Mouse (Mus musculus) hindbrain, embryonic 16.5 days (tissue): ENCODE results near the gene Elmod1. TPM values are rescaled to one million over a fixed set of nuclear protein-coding genes. Genes with fewer than 3 reads are reported as not detected.
A peak's percentile ranks its signal among the peaks of the same experiment; 100 is the strongest.

Experiments used
- ATAC-seq: fragments of 200-750 bp; cut with Nextera tagmentation; 2 replicates; pipeline ENCODE4 v1.8.0; 2017; ENCODE audit warnings: moderate TSS enrichment, moderate library complexity
- H3K27ac ChIP-seq: fragments of 300-500 bp; sonication (generic); 2 replicates; pipeline ENCODE4 v1.5.1; 2014; ENCODE audit warnings: low read depth, mild to moderate bottlenecking, control low read depth, low read length, moderate library complexity
- H3K27me3 ChIP-seq: fragments of 300-500 bp; sonication (generic); replicated peaks from 2 replicates; pipeline ENCODE4 v1.6.1; 2014; ENCODE audit warnings: low read length; ENCODE audit not compliant: control insufficient read depth, insufficient read depth
- H3K36me3 ChIP-seq: fragments of 300-500 bp; sonication (generic); 2 replicates; pipeline ENCODE4 v1.6.1; 2014; ENCODE audit warnings: mild to moderate bottlenecking, low read length, moderate library complexity, mixed read lengths; ENCODE audit not compliant: control insufficient read depth, insufficient read depth
- H3K4me1 ChIP-seq: fragments of 300-500 bp; sonication (generic); 2 replicates; pipeline ENCODE4 v1.6.1; 2014; ENCODE audit warnings: low read depth, low read length; ENCODE audit not compliant: control insufficient read depth, insufficient read depth
- H3K4me2 ChIP-seq: fragments of 300-500 bp; sonication (generic); 2 replicates; pipeline ENCODE4 v1.6.1; 2014; ENCODE audit warnings: mild to moderate bottlenecking, low read length, control low read depth, moderate library complexity
- H3K4me3 ChIP-seq: fragments of 300-500 bp; sonication (generic); 2 replicates; pipeline ENCODE4 v1.5.1; 2014; ENCODE audit warnings: mild to moderate bottlenecking, low read length, control low read depth, moderate library complexity
- H3K9ac ChIP-seq: fragments of 300-500 bp; sonication (generic); 2 replicates; pipeline ENCODE4 v1.6.1; 2014; ENCODE audit warnings: low read depth, mild to moderate bottlenecking, control low read depth, low read length, moderate library complexity
- H3K9me3 ChIP-seq: fragments of 300-500 bp; sonication (generic); 2 replicates; pipeline ENCODE4 v1.6.1; 2014; ENCODE audit warnings: mild to moderate bottlenecking, low read length, moderate library complexity; ENCODE audit not compliant: control insufficient read depth
- WGBS: fragments of 180-500 bp; shearing (Covaris S2); extraction: QIAGEN DNeasy Blood & Tissue Kit; methylation state at CpG from one replicate; pipeline ENCODE4 v1.1.7; 2014; 5-methylcytosine and 5-hydroxymethylcytosine counted together
- polyA plus RNA-seq: library from polyadenylated mRNA; unstranded; fragments of >200 nt; fragmentation: Nextera tagmentation; extraction: Ambion mirVana; gene quantifications from 2 replicates; pipeline ENCODE4 v1.2.1, GENCODE M21; 2015

Gene Elmod1
- polyA plus RNA-seq, 1 experiment from 2014 or later = 19.9 TPM

DNA sequence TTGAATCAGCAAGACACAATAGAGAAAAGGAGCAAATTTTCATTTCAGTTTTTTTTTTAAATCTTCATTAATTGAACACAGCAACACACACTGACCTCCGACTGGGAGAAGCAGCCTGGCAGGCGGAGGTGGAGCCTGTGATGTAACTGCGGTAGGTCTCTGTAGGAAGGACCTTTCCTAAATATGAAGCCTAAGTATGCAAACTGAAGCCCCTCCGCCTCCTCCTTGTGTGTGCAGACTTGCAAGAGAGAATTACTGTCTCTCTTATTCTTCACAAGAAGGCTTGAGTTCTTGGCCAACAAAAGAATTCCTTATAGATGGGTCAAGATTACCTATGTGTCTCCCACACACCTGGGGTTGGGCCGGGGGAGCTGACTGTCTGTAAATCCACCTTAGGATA, 1.9 kb downstream of the Elmod1 start:
- ATAC-seq = no peak
- H3K36me3 ChIP-seq = no peaks in the 10 kb centered on the region
- 49% methylated on average over 5 of the region's 5 CpGs for WGBS
- peak overlapping the region; percentile 58 for H3K4me2 ChIP-seq
- H3K9ac ChIP-seq = peak overlapping the region; percentile 43; the same call in 1 of the 2 replicates
- no peaks in the 10 kb centered on the region for H3K9me3 ChIP-seq
- no peaks in the 10 kb centered on the region for H3K27me3 ChIP-seq
- peak overlapping the region; percentile 70 for H3K4me3 ChIP-seq
- 0 out of 2 replicates have a peak overlapping the region, but pooled peaks have one; percentile 3 for H3K27ac ChIP-seq
- no peaks in the 10 kb centered on the region; the same call in 1 of the 2 replicates for H3K4me1 ChIP-seq

GRCm38 (mm10) chr9:53972358-53972757, 2.7 kb downstream of the Elmod1 start:
- no peak overlapping the region for H3K9ac ChIP-seq
- H3K4me2 ChIP-seq = no peak overlapping the region

DNA sequence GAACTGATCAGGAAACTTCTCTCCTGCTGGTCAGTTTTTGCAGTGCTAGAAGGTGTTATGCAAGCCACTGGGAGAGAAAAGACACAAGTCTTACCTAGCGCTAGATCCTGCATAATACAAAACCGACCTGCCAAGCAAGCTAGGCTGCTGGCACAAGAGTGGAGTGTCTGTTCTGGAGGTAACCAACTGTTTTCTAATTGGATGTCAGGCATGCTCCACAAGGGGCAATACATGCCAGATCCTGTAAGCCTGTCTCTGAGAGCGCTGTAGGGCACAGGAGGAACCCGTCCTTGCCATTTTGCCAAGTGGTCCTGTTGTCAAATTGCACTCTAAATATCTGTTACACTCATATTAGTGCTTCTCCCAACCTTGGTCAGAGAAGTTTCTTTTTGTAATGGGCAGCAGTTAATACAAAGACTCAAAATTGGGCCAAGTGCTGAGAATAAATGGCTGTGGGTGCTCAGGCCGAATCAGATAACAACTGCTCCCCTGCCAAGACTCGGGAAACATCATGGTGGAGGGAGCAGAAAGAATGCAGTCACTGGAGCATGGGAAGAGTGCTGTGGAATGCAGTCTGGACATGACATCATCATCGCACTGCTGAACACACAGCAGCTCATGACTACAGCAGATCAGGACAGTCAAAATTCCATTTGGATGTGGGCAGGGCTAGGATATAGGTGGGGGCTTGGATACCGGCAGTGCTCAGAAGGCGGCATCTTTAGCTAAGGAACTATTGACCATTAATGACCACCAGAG, 7.3 kb downstream of the Elmod1 start:
- Histone ChIP-seq H3K4me3 (no peak overlapping the region), H3K4me1 (no peaks in the 10 kb centered on the region; the same call in 1 of the 2 replicates), H3K27me3 (no peaks in the 10 kb centered on the region), H3K4me2 (no peak overlapping the region), H3K36me3 (no peaks in the 10 kb centered on the region), H3K27ac (no peak overlapping the region), H3K9ac (no peak overlapping the region), H3K9me3 (no peaks in the 10 kb centered on the region)
- WGBS = 50% methylated on average over 9 of the region's 9 CpGs
- peak; percentile 50; the same call in 1 of the 2 replicates for ATAC-seq

More at GRCm38 (mm10) chr9:53972358-53972757, 2.7 kb downstream of the Elmod1 start:
- H3K9me3 ChIP-seq = no peaks in the 10 kb centered on the region
- H3K27ac ChIP-seq = no peak overlapping the region
- H3K27me3 ChIP-seq = no peaks in the 10 kb centered on the region
- H3K4me1 ChIP-seq = no peaks in the 10 kb centered on the region; the same call in 1 of the 2 replicates
- no peaks in the 10 kb centered on the region for H3K36me3 ChIP-seq
- no peak for ATAC-seq
- H3K4me3 ChIP-seq = no peak overlapping the region

DNA sequence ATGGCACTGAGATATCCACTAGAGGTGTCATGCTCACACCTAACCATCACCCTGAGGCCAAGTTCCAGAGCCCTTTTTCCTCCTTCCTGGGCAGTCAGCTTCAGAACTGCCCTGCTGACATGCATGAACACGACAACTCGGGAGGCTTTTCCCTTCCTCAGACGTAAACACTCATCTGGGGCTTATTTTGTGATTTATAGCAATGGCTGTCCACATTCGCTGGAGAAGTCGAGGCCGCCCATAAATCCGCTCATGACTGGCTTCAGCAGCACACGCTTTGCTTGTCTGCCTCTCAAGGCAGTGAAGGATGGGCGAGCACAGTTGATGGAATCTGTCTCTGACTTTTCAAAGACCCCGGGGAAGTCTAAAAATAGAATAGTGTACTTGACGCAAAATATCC, 18.1 kb downstream of the Elmod1 start:
- no peaks in the 10 kb centered on the region for H3K36me3 ChIP-seq
- H3K27me3 ChIP-seq = no peaks in the 10 kb centered on the region
- ATAC-seq = no peak
- H3K9me3 ChIP-seq = no peaks in the 10 kb centered on the region
- no peaks in the 10 kb centered on the region for H3K4me1 ChIP-seq
- H3K4me2 ChIP-seq = no peak overlapping the region
- H3K27ac ChIP-seq = no peak overlapping the region
- no peak overlapping the region; the same call in 1 of the 2 replicates for H3K9ac ChIP-seq
- no peak overlapping the region for H3K4me3 ChIP-seq
- 79% methylated on average over 11 of the region's 11 CpGs for WGBS

DNA sequence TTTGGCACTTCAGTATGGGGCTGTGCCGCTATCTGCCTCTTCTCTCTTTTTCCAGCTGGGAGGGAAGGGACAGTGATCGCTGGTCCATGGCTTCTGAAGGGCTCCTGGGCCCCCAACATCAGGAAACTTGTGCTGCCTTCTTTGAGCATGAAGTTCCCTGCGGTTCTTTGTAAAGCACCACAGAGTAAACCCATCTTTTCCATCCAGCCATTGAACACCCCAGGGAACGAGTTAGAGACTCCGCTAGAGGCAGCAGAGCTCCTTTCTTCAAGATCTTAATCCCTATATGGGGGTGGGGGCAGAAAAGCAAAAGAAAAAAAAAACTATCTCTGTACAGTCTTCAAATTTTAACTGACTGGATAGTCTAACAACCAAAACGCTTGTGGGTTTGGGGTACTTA, 20.2 kb downstream of the Elmod1 start:
- no peak overlapping the region for H3K4me3 ChIP-seq
- H3K9me3 ChIP-seq = no peaks in the 10 kb centered on the region
- H3K27me3 ChIP-seq = no peaks in the 10 kb centered on the region
- H3K4me2 ChIP-seq = no peak overlapping the region
- ATAC-seq = no peak
- no peak overlapping the region for H3K9ac ChIP-seq
- H3K4me1 ChIP-seq = no peaks in the 10 kb centered on the region
- H3K36me3 ChIP-seq = no peaks in the 10 kb centered on the region
- no peak overlapping the region for H3K27ac ChIP-seq
- WGBS = 20% methylated on average over 6 of the region's 6 CpGs

DNA sequence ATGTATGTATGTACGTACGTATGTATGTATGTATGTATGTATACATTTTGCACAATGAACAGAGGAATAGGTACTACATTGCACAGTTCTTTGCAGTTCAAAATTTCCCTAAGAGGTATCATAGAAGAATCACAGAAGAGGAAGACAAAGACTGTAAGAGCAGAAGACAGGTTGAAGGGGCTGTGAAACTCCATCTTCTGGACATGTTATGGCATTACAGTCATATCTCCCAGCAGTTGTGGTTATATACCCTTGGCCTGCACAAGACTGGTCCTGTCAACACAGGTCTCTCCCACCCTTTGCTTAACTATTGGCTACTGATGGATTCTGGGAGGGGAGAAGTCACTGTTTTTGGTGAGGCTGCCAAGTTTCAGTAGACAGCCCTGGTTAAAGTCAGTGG, 27.6 kb downstream of the Elmod1 start:
- H3K4me1 ChIP-seq = no peaks in the 10 kb centered on the region
- no peaks in the 10 kb centered on the region for H3K9me3 ChIP-seq
- H3K36me3 ChIP-seq = no peaks in the 10 kb centered on the region
- H3K27ac ChIP-seq = no peak overlapping the region
- H3K4me2 ChIP-seq = no peak overlapping the region
- 96% methylated on average over 2 of the region's 2 CpGs for WGBS
- H3K9ac ChIP-seq = no peak overlapping the region
- no peaks in the 10 kb centered on the region for H3K27me3 ChIP-seq
- no peak overlapping the region for H3K4me3 ChIP-seq
- ATAC-seq = no peak

DNA sequence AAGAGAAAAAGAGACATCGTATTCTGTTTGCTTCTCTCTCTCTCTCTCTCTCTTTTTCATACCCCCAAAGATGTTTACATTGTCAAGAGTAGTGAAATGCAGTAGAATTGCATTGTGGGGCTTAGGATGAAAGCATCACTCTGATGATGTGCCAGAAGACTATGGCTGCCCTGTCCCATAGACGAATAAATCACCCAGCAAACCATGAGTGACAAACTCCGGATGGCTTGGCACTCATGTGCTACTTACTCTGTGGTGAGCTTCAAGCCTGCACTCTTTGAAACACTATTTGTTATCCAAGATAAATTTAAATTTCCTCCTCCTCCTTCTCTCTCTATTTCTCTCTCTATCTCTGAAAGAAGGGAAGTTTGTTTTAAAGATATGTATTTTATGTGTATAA, 36.5 kb downstream of the Elmod1 start:
- no peak for ATAC-seq
- H3K9me3 ChIP-seq = no peaks in the 10 kb centered on the region
- 77% methylated on average over 3 of the region's 3 CpGs for WGBS

DNA sequence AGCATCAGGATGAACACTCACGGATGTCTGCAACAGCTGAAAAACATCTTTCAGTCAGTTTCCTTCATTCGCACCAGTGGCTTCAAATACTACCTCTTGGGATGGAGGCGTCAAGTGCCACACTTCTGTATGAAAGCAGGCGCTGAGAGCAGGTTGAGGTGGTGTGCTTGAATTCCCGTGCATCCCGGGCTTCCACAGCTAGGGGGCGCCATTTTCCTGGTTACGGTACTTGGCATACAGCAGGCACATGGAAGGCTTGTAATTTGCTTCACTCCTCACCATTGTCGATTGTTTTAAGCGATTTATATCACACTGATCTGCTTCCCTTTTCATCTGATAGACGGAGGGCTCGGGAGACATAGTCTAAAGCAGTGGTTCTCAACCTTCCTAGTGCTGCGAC, 40.9 kb downstream of the Elmod1 start:
- ATAC-seq = no peak

More for the DNA sequence above, 36.5 kb downstream of the Elmod1 start:
- H3K9ac ChIP-seq = no peak overlapping the region
- H3K27ac ChIP-seq = no peak overlapping the region
- H3K4me1 ChIP-seq = no peaks in the 10 kb centered on the region
- no peak overlapping the region for H3K4me2 ChIP-seq
- H3K36me3 ChIP-seq = no peaks in the 10 kb centered on the region; the same call in 1 of the 2 replicates
- H3K4me3 ChIP-seq = no peak overlapping the region
- H3K27me3 ChIP-seq = no peaks in the 10 kb centered on the region

DNA sequence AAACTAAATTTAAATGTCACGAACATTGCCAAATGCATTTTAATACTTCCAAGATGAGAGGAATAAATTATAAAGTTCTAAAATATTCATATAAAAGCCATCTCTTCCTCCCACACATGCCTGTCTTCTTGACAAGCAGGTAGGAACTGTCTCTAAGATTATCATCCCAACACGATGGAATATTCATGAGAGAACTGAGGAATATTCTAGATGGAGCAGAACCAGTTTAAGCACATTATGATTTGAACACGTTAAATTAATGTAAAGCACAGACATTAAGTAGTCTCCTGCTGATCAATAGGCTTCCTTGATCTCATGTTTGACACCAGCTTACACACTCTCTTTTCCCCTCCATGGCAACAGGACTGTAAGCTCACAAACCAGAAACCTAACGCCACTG, 41.7 kb downstream of the Elmod1 start:
- no peaks in the 10 kb centered on the region; the same call in 1 of the 2 replicates for H3K36me3 ChIP-seq
- no peak overlapping the region for H3K4me2 ChIP-seq
- H3K27ac ChIP-seq = no peak overlapping the region
- H3K4me1 ChIP-seq = 0 out of 2 replicates have a peak, but pooled peaks cover 2% of the 10 kb centered on the region
- no peaks in the 10 kb centered on the region for H3K9me3 ChIP-seq
- no peak overlapping the region for H3K9ac ChIP-seq
- no peak for ATAC-seq
- no peak overlapping the region for H3K4me3 ChIP-seq
- H3K27me3 ChIP-seq = no peaks in the 10 kb centered on the region
- WGBS = 80% methylated on average over 4 of the region's 4 CpGs

More for the DNA sequence above, 40.9 kb downstream of the Elmod1 start:
- no peak overlapping the region for H3K27ac ChIP-seq
- no peaks in the 10 kb centered on the region for H3K27me3 ChIP-seq
- H3K4me1 ChIP-seq = 0 out of 2 replicates have a peak, but pooled peaks cover 2% of the 10 kb centered on the region
- H3K4me3 ChIP-seq = no peak overlapping the region
- no peak overlapping the region for H3K4me2 ChIP-seq
- H3K9ac ChIP-seq = no peak overlapping the region
- no peaks in the 10 kb centered on the region for H3K9me3 ChIP-seq
- H3K36me3 ChIP-seq = no peaks in the 10 kb centered on the region; the same call in 1 of the 2 replicates
- 72% methylated on average over 13 of the region's 13 CpGs for WGBS
